Mouse (Mus musculus) left cerebral cortex, postnatal 4 days (tissue): ENCODE results near the gene Cfap100. TPM values are rescaled to one million over a fixed set of nuclear protein-coding genes. Genes with fewer than 3 reads are reported as not detected.

ENCODE experiments used
- DNase-seq: peaks from one replicate; pipeline ENCODE4 v3.0.0-alpha.2; 2022
- intact Hi-C: fragments of 180-260 bp; cut with DNase I; formaldehyde crosslinking; loops from one replicate; pipeline ENCODE4 v1.15.1; 2025
- total RNA-seq, 2 experiments: library from RNA; stranded (reverse); gene quantifications; 2 replicates each; pipeline ENCODE4 v1.2.3; 2021

Cfap100 gene
- 1 to 10 TPM; 6.7 to 8.5 TPM for total RNA-seq

DNA sequence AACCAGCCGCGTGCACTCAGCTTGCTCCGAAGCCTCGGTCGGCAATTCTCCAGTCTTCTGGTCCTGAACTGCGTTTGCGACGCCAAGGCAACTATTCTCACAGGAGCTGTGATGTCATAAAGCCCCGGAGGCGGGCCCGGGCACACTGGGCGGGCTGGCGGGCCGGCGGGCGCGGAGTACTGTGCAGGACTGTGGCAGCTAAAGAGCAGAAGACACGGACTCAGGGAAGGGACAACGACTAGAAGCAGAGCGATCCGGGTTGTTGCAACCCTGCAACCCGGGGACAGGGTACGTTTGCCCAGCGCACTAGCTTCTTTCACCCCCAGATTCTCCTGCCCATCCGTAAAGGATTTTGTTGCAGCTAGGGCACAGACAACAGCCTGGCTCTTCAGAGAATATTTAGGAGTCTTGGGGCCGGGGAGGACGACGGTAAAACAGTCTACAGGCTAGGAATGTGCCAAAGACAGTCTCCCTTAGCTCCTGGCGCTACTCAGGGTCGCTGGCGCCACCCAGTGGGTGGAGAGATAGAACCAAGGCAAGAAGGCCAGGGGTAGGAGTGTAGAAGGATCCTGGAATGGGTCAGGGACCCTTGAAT is at the start of gene Cfap100:
Cfap100 (minus strand) TSS at position 418 of the 595 bp plus-strand sequence.
- peak; percentile 87 for DNase-seq
- intact Hi-C loops = loop anchor here (10.0 kb wide), 1 partner anchor 754 kb away; no protein-coding TSS in a partner anchor

DNA sequence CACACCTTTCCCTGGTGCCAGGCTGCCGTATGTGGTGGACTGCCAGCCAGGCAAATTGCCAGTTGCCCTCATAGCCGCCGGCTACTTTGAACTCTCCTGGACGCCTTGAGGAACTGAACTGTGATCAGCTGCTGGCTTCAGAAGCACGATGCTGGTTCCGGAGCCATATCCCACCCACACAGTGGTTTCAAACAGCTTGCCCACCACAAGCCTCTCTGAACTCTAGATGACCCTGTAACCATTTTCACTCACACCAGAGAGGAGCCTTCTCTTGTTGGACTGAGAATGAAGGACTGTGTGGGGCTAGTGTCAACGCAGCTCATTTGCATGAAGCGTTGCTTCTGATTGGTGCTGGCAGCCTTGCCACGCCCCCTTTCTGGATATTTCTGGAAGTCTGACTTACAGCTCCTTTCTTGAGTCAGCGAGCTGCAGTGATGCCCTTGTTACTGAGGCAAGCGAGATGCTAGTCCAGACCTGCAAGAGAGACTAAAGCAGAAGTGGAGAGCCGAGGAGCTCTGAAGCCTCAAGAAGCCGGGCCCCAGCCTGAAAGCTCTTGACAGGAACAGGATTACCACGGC is 48.4 kb upstream of the Cfap100 start:
- intact Hi-C loops = no loop called here
- DNase-seq = peak; percentile 74

DNA sequence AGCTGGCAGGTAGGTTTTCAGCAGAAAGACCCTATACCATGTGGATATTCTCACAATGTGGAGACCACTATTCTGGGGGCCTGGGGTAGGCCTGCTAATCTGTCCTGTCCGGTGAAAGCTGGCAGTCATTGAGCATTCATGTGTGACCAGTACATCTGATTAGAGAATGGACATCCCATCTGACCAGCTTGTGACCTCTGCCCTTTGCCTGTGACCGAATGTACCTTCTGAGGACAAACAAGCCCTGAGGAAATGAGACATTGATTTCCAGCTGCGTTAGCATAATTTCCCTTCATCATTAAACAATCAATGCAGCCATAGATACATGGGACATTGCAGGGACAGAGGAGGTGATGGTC is 47.2 kb upstream of the Cfap100 start:
- DNase-seq = no peak
- intact Hi-C loops = no loop called here

DNA sequence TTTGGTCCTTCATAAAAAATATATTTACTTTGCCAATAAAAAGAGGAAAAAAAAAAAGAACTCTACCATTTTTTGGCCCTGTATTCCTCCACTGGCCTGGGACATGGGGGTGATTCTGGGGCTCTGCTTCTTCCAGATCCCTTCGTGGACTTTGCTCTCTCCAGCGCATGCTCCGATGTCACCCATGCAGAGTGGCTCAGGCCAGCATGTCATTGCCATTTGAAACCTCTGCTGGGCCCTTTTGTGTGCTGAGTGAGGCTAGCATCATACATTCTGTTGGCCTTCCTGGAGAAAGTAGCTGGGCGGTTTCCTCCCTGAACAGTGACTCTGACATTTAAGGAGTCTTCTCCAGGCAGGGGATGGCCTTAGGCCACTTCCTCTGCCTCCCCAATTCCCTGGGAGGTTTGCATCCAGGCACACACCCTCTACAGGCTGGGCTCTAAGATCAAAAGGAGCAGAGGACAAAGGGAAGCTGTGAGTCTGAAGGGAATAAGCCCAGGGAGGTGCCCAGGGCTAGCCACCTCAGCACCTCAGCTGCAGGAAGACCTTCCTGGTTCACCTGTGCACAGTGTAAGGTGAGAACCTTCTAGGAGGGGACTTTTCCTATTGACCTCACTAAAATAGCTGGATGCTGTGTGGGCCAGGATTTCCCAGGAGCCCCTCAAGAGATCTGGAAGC is 46.7 kb upstream of the Cfap100 start:
- no peak for DNase-seq
- intact Hi-C loops = no loop called here

DNA sequence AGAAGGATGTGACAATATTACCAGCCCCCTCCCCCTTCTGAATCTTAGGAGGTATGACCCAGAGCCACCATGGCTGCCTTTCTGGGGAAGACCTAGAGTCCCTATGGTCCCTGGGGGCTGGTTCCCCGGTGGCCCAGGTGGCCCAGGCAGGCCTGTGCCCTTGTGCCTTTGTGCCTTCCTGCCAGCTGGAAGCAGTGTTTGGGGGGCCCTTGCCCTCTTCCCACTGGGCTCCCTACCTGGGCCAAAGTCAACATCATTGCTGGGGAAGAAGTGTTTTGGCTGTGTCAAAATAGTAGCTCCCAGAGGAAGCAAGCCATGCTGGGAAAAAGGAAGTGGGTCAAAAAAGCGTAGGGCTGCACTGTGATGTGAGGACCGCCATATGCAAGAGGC is 45.8 kb upstream of the Cfap100 start:
- DNase-seq = no peak
- intact Hi-C loops = no loop called here

DNA sequence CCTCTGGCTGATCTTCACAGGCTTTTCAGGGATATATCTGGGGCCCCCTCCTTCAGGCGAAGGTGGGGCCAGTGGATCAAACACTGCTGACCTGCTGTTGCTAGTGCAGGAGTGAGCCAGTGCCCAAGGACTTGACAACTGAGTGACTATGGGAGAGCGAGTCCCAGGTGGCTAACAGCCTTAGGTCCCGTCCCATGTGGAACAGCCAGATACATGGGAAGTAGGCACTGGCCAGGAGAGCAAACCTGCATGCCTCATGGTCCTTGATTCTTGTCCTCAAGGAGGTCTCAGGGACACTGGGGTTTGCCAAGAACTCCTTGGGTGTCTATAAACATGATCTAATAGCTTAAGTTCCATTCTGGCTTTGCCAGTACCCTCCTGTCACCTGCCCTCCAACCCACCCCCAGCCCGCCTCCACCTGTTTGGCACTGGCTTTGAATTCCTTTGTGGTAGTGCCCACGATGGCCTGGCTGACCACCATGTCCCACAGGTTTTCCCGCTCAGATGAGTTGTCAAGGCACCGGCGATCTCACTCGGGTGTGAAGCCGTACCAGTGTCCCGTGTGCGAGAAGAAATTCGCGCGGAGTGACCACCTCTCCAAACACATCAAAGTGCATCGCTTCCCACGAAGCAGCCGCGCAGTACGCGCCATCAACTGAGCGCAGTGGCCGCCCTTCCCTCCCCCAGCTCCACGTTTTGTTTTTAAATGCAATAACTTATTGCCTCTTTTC is 45.2 kb upstream of the Cfap100 start:
- intact Hi-C loops = no loop called here
- no peak for DNase-seq

DNA sequence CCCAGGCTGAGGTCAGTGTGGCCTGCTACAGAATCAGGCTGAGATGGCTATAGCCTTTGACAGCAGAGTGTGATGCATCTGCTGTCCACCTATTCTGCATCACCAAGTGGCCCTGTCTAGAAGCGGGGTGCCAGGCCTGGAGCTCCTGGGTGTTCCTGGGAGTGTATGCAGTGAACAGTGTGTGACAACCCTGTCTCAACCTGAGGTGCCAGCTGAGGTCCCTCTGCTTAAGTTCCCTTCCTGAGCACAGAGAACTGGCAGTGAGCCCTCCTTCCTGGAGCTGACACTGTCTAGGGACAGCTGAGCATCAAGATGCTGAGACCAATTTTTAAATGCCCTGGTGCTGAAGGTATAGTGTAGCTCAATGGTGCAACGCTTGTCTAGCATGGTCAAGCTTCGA is 44.1 kb upstream of the Cfap100 start:
- no peak for DNase-seq
- intact Hi-C loops = no loop called here

DNA sequence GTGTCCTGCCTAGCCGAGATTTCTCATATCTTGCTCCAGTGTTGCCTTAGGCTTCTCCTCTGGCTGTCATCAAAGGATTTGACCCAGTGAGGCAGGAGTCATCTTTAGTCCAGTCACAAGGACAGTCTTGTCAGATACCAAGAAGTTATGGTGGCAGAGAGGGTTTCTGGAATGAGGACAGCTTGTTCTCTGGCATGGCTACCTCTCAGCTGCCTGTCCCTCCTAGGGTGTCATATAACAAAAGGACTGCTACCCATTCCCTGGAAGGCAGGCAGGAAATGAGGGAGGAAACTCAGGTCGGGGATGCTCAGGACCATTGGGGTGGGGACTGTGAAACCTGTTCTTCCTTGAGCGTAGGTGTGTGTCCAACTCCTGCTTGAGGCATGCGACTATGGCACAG is 43.5 kb upstream of the Cfap100 start:
- intact Hi-C loops = no loop called here

DNA sequence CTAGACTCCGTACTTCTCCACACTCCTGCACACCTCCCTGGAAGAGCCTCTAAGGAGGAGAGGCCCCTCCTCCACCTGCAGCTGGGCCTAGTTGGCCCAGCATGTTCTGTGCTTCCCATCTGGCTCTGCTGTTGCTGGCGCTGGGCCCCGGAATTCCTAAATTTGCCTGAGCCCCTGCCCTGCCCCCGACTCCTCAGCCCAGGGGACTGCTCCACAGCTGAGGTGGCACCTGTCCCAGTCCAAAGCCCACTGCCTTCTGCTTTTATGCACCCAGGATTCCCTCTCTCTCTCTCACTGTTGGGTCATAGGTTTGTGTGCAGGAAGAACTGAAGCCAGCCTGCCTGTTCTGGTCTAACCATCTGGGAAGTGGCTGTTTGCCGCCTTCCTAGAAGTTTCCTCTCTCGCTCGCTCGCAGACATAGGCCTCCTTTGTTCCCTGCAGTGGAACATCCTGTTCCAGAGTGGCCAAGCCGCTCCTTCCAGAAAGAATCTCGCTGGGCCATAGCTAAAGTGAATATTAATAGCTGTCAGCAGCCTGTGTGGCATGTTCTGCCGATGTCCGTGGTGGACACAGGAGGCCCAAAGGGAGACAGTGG is 42.4 kb upstream of the Cfap100 start:
- peak; percentile 83 for DNase-seq
- intact Hi-C loops = no loop called here

More for the DNA sequence above, 43.5 kb upstream of the Cfap100 start:
- DNase-seq = no peak

DNA sequence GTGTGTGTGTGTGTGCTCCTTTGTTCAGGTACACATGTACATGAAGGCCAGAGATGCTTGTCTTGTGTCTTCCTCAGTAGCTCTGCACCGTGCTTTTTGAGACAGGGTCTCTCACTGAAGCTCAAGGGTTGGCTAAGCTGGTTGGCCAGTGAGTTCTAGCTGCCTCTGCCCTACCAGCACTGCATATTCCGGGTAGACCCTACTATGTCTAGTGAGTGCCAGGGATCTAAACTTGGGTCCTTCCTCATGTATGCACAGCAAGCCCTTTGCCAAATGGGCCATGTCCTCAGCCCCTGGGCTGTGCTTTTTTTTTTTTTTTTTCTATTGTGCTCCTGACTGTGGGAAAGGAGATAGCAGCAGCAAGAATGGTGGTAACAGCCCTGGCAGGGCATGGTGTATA is 41.7 kb upstream of the Cfap100 start:
- no peak for DNase-seq
- intact Hi-C loops = no loop called here

DNA sequence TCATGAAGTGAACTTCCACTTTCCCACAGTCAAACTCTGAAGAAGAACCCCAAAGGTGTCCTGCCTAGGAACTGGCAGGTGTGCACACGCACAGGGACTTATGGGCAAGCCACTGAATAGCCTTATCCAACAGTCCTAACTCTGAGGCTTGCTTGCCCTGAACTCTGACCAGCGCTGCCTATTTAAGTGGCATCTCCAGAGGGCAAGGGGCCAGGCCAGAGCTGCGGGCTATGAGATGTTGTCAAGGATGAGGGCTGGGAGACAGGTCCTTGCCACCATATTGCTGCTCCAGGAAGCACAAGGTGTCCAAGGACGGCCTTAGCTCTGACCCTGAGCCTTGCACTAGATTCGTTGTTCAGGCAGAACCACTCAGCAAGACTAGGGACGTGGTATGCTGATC is 40.4 kb upstream of the Cfap100 start:
- intact Hi-C loops = no loop called here
- DNase-seq = no peak

DNA sequence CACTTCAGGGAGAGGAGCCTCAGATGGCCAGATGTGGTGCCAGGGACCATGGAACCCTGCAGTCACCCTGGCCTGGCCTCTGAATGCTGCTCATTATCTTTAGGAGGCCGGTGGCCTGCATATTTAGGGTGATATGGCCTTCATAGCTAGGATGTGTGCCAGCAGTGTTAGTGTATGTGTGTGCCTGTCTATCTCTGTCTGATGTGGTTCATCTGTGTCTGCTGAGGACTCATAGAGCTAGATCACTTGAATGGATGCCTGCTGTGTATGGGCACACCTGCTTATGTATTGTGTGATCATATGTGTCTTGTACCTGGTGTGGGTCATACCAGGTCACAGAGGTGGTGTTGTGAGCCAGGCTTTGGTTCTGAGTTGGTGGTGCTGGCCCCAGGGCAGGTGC is 39.6 kb upstream of the Cfap100 start:
- intact Hi-C loops = no loop called here
- DNase-seq = no peak

DNA sequence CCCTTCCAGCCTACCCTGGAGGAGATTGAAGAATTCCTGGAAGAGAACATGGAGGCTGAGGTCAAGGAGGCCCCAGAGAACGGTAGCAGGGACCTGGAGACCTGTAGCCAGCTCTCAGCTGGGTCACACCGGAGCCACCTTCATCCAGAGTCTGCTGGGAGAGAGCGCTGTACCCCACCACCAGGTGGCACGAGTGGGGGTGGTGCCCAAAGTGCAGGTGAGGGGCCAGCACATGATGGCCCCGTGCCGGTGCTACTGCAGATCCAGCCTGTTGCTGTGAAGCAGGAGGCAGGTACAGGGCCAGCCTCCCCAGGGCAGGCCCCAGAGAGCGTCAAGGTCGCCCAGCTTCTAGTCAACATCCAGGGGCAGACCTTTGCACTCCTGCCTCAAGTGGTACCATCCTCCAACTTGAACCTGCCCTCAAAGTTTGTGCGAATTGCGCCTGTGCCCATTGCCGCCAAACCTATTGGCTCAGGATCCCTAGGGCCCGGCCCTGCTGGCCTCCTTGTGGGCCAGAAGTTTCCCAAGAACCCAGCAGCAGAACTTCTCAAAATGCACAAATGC is 38.3 kb upstream of the Cfap100 start:
- DNase-seq = no peak
- intact Hi-C loops = no loop called here

DNA sequence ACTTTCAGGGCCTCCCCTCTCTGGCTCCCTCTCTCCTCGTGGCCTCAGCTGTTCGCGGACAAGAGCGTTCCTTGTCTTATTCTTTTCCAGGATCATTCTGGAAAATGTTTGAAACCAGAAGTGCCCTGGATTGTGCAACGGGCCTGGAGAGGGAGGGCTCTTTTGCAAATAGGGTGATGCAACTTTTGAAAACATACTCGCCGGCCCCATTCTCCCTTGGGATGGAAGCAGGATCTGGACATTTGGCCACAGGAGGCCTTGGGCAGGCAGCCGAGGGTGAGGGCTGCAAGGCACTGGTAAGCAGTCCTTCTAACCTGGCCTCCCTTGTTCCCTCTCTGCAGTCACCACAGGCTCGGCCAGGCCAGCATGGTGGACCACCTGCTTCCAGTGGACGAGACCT is 37.5 kb upstream of the Cfap100 start:
- peak; percentile 28 for DNase-seq
- intact Hi-C loops = no loop called here

DNA sequence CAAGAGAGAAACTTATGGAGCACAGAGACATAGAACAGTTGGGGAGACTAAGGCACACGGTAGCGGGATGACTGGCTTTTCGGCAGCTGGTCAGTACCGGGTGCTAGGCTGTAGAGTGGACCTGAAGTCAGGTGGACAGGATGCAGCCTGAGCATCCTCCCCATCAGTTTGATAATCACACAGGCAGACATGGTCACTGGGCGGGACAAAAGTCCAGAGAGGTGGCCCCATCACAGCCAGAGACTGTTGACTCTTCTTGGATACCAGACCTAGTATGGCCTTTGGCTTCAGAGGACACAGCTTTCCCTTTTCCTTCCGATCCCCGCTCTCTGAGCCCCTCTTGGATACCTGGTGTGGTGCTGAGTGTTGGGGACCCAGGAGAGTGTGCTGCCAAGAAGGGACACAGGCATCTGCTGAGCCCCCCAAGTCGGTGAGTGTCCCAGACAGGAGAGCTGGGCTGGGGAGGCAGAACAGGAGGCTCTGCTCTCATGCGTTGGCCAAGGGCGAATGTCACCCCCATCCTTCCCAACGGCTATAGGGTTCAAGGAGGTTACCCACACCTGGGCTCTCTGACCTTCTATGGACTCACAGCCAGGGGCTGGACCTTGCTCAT is 36.5 kb upstream of the Cfap100 start:
- DNase-seq = no peak
- intact Hi-C loops = no loop called here

DNA sequence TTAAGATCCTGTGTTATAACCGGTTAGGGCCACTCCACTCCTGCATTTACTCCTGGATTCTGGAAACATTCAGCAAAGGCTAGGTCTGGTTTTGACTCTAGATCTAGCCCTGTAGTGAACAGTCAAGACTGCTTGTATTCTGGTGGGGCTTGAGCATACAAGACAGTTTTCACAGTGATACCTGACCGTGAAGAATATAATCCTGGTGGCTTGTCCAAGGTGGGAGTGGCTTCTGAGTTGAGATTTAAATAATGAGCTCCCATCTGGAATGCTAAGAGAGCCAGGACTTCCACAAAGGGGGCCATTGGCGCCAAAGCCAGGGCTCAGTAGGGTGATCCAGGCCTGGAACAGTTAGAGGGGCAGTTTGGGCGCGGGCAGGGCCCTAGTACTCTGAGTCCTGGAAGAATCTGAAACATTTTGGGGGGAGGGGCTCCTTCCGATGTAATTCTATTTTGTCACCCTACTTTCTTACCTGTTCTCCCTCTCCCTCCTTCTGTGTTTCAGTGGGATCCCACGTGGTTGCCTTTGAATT is 35.4 kb upstream of the Cfap100 start:
- DNase-seq = no peak
- intact Hi-C loops = no loop called here

DNA sequence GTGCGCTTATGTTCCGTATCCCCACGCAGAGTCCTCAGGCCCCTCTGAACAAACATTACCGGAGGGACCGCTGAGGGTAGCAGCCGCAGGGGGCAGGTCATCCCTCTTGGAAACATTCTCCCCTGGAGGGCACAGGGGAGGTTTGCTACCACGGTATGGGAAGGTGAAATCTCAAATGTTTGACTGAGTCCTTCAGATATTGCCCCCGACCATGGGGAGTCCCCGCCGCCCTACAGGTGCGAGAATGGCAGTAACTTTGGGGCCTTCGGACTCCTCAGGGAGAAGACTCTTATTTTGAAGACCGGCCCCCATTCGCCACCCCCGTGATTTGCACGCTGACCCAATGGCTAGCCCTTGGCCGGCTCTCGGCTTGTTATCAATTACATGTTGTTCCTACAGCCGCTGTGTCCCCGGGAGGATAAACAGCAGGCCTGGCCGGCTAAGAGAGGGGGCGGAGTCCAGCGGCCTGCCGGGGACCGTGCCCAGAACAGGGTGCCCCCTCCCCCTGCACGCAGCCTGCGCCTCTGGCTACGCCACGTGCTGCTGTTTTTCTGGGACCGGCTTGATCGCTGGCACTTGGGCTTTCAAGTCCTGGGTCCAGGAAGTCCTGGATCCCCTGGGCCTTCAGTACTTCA is 34.7 kb upstream of the Cfap100 start:
- peak; percentile 80 for DNase-seq
- intact Hi-C loops = no loop called here

DNA sequence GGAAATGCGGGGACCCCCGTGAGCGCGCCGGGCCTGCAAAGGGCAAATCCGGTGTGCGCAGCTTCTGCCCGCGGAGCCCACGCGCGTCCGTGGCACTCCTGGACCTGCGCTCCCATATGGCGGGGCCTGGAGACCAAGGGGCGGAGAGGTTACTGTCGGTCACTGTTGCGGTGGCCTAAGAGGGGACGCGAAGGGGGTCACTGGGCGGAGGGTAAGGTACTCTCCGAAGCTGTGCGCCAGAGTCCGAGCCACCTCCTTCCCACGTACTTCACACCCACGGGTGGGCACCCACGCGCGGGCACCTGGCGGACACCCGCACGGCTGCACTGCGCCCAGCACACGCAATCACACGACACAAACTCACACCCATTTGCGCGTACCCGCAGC is 34.2 kb upstream of the Cfap100 start:
- no peak for DNase-seq
- intact Hi-C loops = no loop called here

DNA sequence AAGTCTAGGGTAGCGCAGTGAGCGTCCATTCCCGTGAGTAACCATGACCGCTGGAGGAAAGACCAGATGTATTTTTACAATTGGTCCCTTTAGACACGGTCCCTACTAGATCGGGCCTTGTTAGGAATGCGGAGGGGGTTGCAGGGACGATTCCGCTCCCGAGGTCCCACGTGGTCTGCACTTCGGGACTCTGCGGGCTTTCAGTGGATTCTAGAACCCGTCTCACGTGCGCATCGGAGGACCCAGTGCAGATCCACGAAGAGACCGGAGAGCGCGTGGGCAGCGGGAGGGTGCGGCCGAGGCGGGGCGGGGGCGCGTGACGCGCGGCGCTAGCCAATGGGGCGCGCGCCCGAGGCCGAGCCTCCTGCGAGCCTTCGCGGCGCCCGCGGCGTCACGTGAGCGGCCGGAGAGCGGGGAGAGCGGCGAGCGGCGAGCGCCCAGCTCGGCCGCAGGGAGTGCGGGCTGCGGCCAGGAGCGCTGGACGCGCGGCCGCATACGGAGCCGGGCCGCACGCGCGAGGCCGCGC is 33.6 kb upstream of the Cfap100 start, which contains the start of gene Klf15:
Klf15 (plus strand) TSS at position 396 of the 526 bp plus-strand sequence.
- intact Hi-C loops = no loop called here
- DNase-seq = peak; percentile 68

DNA sequence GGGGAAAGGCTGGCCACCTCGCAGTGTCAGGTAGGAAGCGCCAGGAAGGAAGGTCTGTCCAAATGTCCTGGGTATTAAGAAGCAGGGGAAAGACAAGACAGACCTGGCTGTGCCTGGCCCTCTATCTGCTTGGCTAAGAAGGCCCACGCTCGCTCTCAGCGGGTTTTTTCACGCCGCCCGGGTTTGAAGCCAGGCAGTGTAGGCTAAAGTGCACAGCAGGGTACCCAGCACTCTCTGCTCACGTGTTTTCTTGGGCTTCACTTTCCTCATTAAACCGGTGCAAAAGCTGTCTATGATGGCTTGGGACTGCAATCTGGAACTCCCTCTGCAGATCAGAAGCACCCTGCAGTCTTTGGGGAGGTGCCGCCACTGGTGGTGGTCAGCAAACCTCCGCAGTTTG is 33.2 kb upstream of the Cfap100 start:
- intact Hi-C loops = no loop called here
- no peak for DNase-seq
